Mouse (Mus musculus) retina, adult 2 months (tissue): ENCODE measurements around the gene Nmnat2.

Experiments used
- DNase-seq: peaks from one replicate; pipeline ENCODE4 v3.0.0-alpha.2; 2012; ENCODE audit warnings: low read depth, low spot score

The Nmnat2 gene

DNA sequence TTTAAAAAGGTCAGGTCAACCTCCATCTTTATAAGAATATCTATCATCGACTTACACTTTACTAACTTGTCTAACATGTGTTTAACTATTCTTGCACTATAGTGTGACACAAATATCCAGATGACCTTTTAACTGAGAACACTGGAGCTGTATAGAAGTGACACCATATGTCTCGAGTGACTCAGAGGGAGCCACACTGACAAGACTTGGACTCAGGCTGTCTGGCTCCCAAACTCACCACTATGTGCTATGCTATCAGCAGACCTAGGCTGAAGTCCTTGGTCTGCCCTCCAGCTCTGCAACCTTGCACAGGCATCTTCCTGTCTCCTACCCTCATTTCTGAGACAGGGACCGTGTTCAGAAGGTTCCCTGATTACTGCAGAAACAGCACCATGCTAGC, 209.0 kb downstream of the Nmnat2 start:
- no peak for DNase-seq

GRCm38 (mm10) chr1:153168293-153168692, 213.5 kb downstream of the Nmnat2 start:
- DNase-seq = no peak
